Mouse (Mus musculus) limb, embryonic 14.5 days (tissue): Measurements from ENCODE around the gene Kat6b. TPM values are rescaled to one million over a fixed set of nuclear protein-coding genes. Genes with fewer than 3 reads are reported as not detected.
"Not testable (repeated sequence)": the region's sequence is repeated elsewhere in the genome, so short reads cannot be mapped to it uniquely, and the experiment has no call there.

Experiments
- ATAC-seq: fragments of 200-750 bp; cut with Nextera tagmentation; 2 replicates; pipeline ENCODE4 v1.8.0; 2017; ENCODE audit warnings: low read depth, moderate number of reproducible peaks, moderate TSS enrichment; ENCODE audit not compliant: low FRiP score
- DNase-seq: peaks from one replicate; pipeline ENCODE4 v3.0.0-alpha.2; 2015; ENCODE audit warnings: low spot score
- H3K27ac ChIP-seq: fragments of 300-500 bp; sonication (generic); replicated peaks from 2 replicates; pipeline ENCODE4 v1.5.1; 2014; ENCODE audit warnings: low read depth, mild to moderate bottlenecking, low read length, moderate library complexity, mixed read lengths
- H3K27me3 ChIP-seq: fragments of 300-500 bp; sonication (generic); 2 replicates; pipeline ENCODE4 v1.6.1; 2014; ENCODE audit warnings: low read length, mixed read lengths; ENCODE audit not compliant: control insufficient read depth, insufficient read depth
- H3K36me3 ChIP-seq: fragments of 300-500 bp; sonication (generic); 2 replicates; pipeline ENCODE4 v1.6.1; 2014; ENCODE audit warnings: mild to moderate bottlenecking, low read length, moderate library complexity, mixed read lengths; ENCODE audit not compliant: control insufficient read depth, insufficient read depth
- H3K4me1 ChIP-seq: fragments of 300-500 bp; sonication (generic); 2 replicates; pipeline ENCODE4 v1.6.1; 2014; ENCODE audit warnings: antibody characterized with exemption, low read length, mixed read lengths; ENCODE audit not compliant: control insufficient read depth, insufficient read depth
- H3K4me2 ChIP-seq: fragments of 300-500 bp; sonication (generic); replicated peaks from 2 replicates; pipeline ENCODE4 v1.6.1; 2014; ENCODE audit warnings: low read depth, mild to moderate bottlenecking, low read length, moderate library complexity; ENCODE audit not compliant: severe bottlenecking
- H3K4me3 ChIP-seq: fragments of 300-500 bp; sonication (generic); replicated peaks from 2 replicates; pipeline ENCODE4 v1.5.1; 2014; ENCODE audit warnings: low read length
- H3K9ac ChIP-seq: fragments of 300-500 bp; sonication (generic); 2 replicates; pipeline ENCODE4 v1.6.1; 2014; ENCODE audit warnings: mild to moderate bottlenecking, low read depth, low read length, moderate library complexity; ENCODE audit not compliant: severe bottlenecking
- H3K9me3 ChIP-seq: fragments of 300-500 bp; sonication (generic); 2 replicates; pipeline ENCODE4 v1.6.1; 2016; ENCODE audit warnings: low read length; ENCODE audit not compliant: control insufficient read depth
- POLR2A ChIP-seq: fragments of 200-500 bp; IDR thresholded peaks from 2 replicates; pipeline ENCODE4 v1.8.0; 2012; ENCODE audit warnings: inconsistent platforms, mild to moderate bottlenecking, moderate library complexity, borderline replicate concordance; ENCODE audit not compliant: insufficient read depth, insufficient read length; ENCODE audit errors: extremely low read depth
- WGBS: fragments of 180-500 bp; shearing (Covaris S2); extraction: QIAGEN DNeasy Blood & Tissue Kit; methylation state at CpG from one replicate; pipeline ENCODE4 v1.1.7; 2014; 5-methylcytosine and 5-hydroxymethylcytosine counted together
- polyA plus RNA-seq, 2 experiments: library from polyadenylated mRNA; depleted of rRNA in 1 of 2; stranded (reverse) in 1 of 2; unstranded in 1 of 2; fragments of >200 nt; fragmentation: Nextera tagmentation in 1 of 2; extraction: Ambion mirVana in 1 of 2; gene quantifications; 2 replicates each; pipeline versions ENCODE4 v1.2.1 to v1.2.3; 2012 to 2014

The Kat6b gene
- polyA plus RNA-seq, 2 experiments = 26.0 to 35.5 TPM

GRCm38 (mm10) chr14:21470386-21470785 is 10.8 kb upstream of the Kat6b start:
- no peaks in the 10 kb centered on the region for H3K4me1 ChIP-seq
- ATAC-seq = no peak
- H3K27ac ChIP-seq = no peak overlapping the region
- H3K36me3 ChIP-seq = no peaks in the 10 kb centered on the region
- TF ChIP-seq POLR2A = no peak
- WGBS = 74% methylated on average over 5 of the region's 5 CpGs
- no peak for DNase-seq
- H3K4me3 ChIP-seq = no peak overlapping the region
- no peaks in the 10 kb centered on the region for H3K27me3 ChIP-seq
- no peaks in the 10 kb centered on the region for H3K9me3 ChIP-seq
- H3K9ac ChIP-seq = no peak overlapping the region
- H3K4me2 ChIP-seq = no peak overlapping the region

GRCm38 (mm10) chr14:21471975-21472374 is 9.3 kb upstream of the Kat6b start:
- no peak for ATAC-seq
- Histone ChIP-seq H3K4me1 (no peaks in the 10 kb centered on the region), H3K4me2 (no peak overlapping the region), H3K9me3 (no peaks in the 10 kb centered on the region), H3K27ac (no peak overlapping the region), H3K9ac (no peak overlapping the region), H3K27me3 (no peaks in the 10 kb centered on the region), H3K4me3 (no peak overlapping the region), H3K36me3 (no peaks in the 10 kb centered on the region)
- WGBS = 90% methylated on average over 2 of the region's 2 CpGs
- no peak for TF ChIP-seq POLR2A
- no peak for DNase-seq

- H3K4me1 ChIP-seq, DNase-seq, H3K9me3 ChIP-seq, ATAC-seq, H3K27me3 ChIP-seq, H3K4me3 ChIP-seq, H3K36me3 ChIP-seq, H3K4me2 ChIP-seq, H3K27ac ChIP-seq, H3K9ac ChIP-seq: not testable (repeated sequence)
- WGBS = 84% methylated on average over 4 of the region's 4 CpGs
These were observed 6.6 kb upstream of the Kat6b start for GRCm38 (mm10) chr14:21474593-21475132.

- no peak overlapping the region for H3K27ac ChIP-seq
- no peaks in the 10 kb centered on the region for H3K36me3 ChIP-seq
- H3K9me3 ChIP-seq = no peaks in the 10 kb centered on the region
- DNase-seq = no peak
- no peak overlapping the region for H3K4me2 ChIP-seq
- no peak overlapping the region for H3K9ac ChIP-seq
- WGBS = 91% methylated on average over 2 of the region's 2 CpGs
- no peak overlapping the region for H3K4me3 ChIP-seq
- TF ChIP-seq POLR2A = no peak
- H3K27me3 ChIP-seq = no peaks in the 10 kb centered on the region
- no peaks in the 10 kb centered on the region for H3K4me1 ChIP-seq
- ATAC-seq = no peak
These were observed 4.1 kb upstream of the Kat6b start for GRCm38 (mm10) chr14:21477181-21477580.

- Histone ChIP-seq H3K27ac (no peak overlapping the region), H3K4me2 (no peak overlapping the region), H3K4me1 (no peaks in the 10 kb centered on the region), H3K4me3 (no peak overlapping the region), H3K9me3 (no peaks in the 10 kb centered on the region), H3K36me3 (no peaks in the 10 kb centered on the region), H3K9ac (no peak overlapping the region), H3K27me3 (no peaks in the 10 kb centered on the region)
- no peak for TF ChIP-seq POLR2A
- 93% methylated on average over 8 of the region's 8 CpGs for WGBS
- DNase-seq = no peak
- ATAC-seq = no peak
These were observed 1.7 kb upstream of the Kat6b start for GRCm38 (mm10) chr14:21479566-21479965.

- Histone ChIP-seq H3K36me3 (no peaks in the 10 kb centered on the region), H3K4me3 (no peak overlapping the region), H3K9me3 (no peaks in the 10 kb centered on the region), H3K9ac (no peak overlapping the region), H3K4me1 (no peaks in the 10 kb centered on the region), H3K4me2 (no peak overlapping the region), H3K27me3 (no peaks in the 10 kb centered on the region), H3K27ac (no peak overlapping the region)
- 87% methylated on average over 5 of the region's 5 CpGs for WGBS
- no peak for TF ChIP-seq POLR2A
- no peak for ATAC-seq
- DNase-seq = no peak
These were observed 1.0 kb upstream of the Kat6b start for GRCm38 (mm10) chr14:21480191-21480590.
